Mouse (Mus musculus) fat pad, adult 2 months (tissue): ENCODE results near the gene Rrp1b.
"Not testable (repeated sequence)": the region's sequence is repeated elsewhere in the genome, so short reads cannot be mapped to it uniquely, and the experiment has no call there.

Experiments used
- DNase-seq: peaks from one replicate; pipeline ENCODE4 v3.0.0-alpha.2; 2011; ENCODE audit warnings: low read depth, low spot score; ENCODE audit errors: extremely low read depth

The Rrp1b gene

DNA sequence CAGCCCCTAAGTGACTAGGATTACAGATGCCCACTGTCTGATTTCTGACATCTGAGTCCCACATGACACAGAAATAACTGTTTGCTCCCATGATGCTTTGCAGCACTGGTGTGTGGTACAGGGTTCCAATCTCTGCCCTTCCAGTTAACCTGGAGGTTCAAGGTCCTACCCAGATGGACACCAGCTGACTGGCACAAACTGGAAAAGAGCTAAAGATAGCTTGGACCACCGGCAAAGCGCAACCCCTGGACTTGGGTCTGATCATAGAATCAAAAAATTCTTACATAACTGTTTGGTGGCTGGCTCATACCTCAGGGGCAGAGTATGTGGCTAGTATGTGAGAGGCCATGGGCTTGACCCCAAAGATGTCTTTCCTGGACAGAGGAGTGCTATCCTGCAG, 47.5 kb downstream of the Rrp1b start:
- DNase-seq = no peak

DNA sequence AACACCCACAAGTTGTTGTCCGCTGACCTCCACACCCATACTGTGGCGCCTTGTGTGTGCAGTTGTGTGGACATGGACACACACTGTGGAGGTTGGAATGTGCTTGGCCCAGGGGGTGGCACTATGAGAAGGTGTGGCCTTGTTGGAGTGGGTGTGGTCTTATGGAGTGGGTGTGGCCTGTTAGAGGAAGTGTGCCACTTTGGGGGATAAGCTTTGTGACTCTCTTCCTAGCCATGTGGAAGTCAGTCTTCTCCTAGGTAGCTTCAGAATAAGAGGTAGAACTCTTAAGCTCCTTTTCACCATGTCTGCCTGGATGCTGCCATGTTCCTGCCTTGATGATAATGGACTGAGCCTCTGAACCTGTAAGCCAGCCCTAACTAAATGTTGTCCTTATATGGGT, 51.2 kb downstream of the Rrp1b start:
- DNase-seq = no peak

DNA sequence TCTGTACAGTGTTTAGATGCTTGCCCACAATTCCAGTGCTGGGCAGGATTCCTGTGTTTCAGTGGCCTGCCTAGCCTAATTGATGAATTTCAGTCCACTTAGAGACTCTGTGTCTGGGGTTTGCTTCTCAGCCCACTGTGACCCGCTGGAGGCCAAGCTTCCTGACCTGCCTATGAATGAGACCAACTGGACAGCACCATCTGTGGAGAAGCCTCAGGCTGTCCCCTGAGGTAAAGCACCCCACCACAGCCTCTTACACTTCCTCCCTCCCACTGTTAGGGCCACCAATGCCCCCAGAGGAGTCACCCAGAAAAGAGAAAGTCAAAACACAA, 55.1 kb downstream of the Rrp1b start:
- no peak for DNase-seq

DNA sequence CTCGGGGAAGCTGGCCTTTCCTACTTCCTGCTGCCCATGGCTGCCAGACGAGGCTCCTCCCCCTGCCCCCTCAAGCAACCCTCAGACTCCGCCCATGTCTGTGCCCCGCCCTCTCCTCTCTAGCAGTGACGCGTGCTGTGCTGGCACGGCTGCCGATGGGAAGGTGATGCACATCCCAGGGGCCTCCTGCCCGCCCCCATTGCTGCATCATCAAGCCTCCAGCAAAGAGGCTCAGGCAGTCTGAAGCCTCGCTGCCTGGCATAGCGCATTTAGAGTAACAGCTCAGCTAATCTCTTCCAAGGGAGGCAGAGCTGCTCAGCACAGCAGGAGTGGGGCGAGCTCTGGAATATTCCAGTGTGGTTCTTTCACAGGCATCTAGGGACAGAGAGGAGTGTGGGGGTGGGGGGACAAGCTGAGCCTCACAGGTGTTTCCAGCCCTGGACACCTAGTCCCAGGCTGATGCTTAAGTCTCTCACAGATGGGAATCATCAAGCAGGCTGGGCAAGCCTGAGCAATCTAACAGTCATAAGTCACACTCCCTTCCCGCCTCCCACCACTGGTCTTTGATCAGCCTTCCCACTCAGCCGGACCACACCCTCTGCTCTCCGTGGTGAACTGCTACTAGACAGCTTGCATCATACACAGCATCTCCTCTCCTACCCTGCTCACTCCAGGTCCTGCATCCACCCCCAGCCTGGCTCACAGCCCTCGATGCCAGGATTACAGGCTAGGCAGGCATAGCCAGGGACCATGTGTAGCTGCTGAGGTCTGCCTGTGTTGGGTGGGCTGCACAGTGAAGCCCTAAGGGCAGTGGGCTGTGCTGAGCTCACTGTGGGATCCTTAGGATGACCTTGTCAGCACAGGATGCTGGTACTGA, 55.7 kb downstream of the Rrp1b start:
- DNase-seq = not testable (repeated sequence)

DNA sequence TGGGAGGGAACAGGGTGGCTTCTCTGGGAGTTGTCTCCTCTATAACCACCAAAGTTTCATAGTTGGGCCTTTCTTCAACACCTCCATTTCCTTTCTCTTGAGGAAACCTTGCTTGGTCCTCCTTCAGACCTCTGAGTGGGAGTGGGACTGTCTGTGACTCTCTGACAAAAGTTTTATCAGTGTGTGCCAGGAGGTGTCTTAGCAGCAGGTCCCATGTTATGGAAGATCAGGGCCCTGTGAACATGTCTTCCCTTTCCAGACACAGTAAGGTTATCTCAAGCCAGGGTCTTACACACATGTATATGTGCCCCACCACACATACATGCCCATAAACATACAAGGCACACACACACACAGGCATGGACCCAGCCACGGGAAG, 56.3 kb downstream of the Rrp1b start:
- no peak for DNase-seq

DNA sequence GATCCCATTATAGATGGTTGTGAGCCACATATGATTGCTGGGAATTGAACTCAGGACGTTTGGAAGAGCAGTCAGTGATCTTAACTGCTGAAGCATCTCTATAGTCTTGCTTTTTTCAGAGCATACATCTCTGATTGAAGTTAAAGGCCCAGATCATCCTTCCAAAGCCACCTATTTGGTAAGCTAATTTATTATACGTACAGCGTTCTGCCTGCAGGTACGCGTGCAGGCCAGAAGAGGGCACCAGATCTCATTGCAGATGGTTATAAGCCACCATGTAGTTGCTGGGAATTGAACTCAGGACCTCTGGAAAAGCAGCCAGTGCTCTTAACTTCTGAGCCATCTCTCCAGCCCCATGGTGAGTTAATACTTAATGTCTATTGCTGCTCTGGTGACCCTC, 57.0 kb downstream of the Rrp1b start:
- no peak for DNase-seq

DNA sequence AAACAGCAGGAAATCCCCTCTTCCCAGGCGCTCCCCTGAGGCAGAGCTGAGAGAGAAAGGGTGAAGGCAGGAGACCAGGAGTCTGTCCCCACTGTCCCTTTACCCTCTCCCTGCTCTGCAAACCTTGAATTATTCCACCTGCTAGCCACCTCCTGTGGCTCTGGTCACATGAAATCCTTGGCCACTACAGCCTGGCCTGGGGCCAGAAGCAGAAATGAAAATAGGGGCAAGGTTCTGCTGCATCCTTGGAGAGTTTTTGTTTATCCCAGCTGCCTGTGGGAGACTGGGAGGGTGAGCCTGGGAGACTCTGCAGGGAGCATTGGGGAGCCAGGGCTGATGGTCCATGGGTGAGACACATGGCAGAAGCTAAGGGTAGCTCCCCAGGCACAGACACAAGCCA, 61.8 kb downstream of the Rrp1b start:
- no peak for DNase-seq

DNA sequence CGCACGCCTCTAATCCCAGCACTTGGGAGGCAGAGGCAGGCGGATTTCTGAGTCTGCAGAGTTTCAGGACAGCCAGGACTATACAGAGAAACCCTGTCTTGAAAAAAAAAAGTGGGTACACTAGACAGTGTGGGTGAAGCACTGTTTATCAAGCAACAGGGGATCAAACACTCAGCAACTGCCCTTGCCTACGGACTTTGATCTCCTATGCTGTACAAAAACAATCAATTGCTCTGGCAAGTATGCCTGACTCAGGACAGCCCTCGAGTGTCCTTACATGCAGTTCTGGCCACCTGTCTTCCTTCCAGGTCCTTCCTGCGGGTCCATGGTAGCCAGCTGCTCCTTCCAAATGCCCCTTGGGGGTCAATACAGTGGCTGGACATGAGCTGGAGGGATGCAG, 63.0 kb downstream of the Rrp1b start:
- not testable (repeated sequence) for DNase-seq

DNA sequence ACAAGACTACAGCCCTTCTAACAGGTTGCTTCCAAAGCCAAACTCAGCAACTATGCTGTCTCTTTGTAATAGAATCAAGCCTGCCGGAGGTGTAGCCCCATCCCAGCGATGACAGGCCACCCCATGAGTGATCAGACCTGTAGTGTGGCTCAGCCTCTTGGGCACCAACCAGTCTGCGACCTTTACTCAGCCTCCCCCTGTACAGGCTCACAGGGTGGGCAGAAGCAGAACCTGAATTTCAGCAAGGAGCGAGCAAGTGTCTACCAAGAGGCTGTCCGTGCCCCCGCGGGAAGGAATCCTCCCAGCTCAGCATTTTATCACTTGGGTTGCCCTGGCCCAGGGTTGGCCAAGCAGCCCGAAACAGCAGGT, 63.7 kb downstream of the Rrp1b start:
- no peak for DNase-seq

DNA sequence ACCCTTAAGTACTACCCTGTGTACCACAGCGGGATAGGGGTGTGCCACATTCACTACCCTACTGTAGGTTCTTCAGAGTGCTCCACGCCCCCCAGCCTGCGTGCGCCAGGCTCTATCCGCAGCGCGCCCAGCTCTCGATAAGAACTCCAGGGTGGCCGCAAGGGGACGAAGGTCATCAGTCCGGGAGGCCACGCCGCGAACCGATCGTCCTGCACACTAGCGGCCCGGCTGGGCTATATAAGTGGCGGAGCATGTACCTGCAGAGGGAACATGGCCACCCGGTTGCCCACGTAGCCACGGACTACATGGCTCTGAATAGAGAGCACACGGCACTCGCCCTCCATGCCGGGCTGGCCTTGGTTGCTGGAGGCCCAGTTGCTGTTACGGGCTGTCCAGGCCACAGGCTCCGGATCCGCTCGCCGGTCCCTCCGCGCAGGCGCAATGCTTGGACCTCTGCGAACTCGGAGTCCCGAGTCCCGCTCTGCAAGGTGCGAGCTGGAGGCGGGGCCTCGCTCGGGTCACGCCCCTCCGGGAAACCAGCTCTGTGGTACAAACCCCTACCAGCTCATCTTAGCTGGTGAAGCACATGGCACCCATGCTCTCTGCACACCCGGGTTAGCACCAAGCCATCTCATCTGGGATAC, 64.2 kb downstream of the Rrp1b start:
- no peak for DNase-seq

DNA sequence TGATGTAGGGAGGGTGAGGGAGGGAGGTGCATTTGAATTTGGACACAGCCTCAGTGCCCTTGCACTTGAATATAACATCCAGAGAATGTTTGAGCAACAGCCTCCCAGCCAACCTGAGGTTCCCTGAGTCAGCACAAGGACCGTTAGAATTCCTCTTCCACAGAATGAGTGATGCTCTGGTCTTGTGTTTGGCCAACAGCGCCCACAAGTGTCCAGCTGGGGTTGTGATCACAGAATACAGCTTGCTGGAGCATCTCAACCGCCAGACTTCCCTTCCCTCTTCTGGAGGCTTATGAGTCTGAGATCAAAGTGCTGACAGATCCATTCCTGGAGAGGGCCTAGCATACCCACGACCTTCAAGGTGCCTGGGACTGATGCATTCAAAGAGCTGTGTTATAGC, 67.2 kb downstream of the Rrp1b start:
- no peak for DNase-seq

DNA sequence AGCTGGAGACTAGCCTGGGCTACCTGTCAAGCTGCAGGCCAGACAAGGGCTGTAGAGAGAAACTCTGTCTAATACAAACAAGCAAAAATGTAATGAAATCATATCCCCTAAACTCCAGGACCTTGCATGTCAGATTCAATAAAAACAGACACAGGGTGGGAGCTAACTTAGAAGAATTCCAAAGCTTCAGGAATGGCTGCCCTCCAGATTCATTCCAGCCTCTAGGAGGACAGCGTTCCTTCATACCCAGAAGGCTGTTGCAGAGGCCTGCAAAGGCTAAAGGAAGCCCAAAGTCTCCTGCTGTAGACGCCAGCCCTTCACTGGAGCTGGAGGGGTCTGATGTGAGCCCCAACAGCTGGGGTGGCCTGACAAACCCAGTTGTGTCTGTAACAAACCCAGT, 70.5 kb downstream of the Rrp1b start:
- no peak for DNase-seq

DNA sequence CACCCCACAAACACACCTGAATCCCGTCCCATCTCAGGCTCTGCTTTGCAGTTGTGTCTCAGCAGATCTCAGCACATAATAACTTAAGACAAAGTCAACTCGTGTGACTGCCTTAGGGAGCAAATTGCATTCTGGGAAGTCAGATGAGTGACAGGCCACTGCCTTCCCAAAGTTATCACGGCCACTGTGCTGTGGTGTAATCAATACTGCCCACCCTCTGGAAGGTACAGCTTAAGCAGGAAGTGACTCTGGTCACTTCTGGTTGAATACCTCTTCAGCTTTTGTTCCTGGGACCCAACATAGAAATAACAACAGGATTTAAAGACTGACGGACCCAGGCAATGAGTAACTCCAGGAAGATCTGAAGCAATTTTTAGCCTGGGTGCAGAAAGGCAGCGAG, 72.0 kb downstream of the Rrp1b start:
- DNase-seq = no peak

DNA sequence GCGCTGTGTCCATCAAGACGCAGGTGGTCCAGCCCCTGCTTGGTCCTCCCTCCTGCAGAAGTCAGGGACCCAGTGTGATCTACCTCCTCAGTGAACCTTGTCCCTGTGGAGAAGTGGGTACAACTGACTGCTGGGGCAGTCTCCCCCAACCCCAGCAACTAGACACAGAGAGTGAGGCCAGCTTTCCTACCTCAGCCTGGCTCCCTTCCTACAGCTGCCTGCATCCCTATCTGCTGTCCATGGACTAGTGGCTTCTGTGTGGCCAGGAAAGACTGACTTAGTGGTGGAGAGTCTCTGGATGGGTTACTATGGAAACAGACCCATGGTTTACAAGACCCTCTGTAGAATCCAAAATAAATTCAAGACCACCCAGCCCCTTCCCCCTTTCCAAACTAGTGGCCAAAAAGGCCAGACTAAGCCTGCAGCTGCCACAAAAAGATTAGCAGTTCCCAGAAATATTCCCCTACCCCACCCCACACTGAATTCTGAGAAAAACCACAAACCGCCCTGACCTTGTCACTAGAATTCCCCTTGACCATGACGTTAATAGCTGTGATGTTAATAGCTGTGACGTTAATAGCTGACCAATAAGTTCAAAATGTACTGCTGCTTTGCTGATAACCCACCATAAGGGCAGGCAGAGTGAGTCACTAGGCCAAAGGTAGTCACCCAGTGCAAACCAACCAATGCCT, 72.6 kb downstream of the Rrp1b start:
- not testable (repeated sequence) for DNase-seq

DNA sequence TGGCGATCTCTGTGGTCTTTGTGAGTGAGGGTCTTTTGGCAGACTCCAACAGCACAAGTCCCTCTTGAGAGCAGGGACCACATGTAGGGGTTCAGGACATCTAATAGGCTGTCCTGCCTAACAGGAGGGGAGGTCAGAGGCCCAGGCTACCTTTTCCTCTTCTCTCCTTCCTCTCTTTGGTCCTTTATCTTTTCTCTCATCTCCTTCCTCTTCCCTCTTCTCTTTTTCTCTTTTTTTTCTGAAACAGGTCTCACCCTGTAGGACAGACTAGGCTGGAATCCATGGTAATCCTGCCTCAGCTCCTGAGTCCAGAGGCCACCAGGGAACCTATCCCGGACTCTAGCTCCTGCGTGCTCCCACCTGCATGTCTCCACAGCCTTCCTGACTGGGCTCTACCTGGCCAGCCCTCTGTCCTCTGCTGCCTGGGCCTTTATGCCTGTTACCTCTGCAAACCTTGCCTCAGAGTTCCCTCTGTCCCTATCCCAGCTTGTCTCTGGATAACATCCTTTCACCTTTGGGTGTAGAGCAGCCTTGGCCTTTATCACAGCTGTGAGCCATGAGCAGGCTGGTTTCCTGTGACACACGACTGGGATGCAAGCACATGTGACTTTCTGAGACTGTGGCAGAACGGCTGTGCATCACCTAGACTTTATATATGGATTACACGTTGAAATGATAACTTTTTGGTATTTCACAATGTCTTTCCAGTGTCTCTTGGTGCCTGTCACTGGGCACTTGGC, 73.5 kb downstream of the Rrp1b start:
- DNase-seq = no peak

DNA sequence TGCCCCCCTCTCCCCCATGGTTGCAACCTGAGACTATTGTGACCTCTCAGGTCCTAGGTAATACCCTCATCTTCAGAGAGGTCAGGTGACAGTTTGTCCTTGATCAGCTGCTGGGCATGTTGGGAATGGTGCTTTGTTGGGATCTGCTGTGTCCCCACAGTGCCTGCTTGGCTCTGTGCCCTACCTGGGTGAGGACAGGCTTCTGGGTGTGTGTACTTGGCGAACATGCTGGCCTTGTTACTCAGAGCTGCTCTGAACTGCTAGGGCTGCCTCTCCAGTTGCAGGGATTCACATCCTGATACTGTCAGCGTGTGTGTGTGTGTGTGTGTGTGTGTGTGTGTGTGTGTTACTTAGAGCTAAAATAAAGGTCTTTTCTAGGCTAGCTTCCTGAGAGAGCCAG, 74.5 kb downstream of the Rrp1b start:
- DNase-seq = no peak

DNA sequence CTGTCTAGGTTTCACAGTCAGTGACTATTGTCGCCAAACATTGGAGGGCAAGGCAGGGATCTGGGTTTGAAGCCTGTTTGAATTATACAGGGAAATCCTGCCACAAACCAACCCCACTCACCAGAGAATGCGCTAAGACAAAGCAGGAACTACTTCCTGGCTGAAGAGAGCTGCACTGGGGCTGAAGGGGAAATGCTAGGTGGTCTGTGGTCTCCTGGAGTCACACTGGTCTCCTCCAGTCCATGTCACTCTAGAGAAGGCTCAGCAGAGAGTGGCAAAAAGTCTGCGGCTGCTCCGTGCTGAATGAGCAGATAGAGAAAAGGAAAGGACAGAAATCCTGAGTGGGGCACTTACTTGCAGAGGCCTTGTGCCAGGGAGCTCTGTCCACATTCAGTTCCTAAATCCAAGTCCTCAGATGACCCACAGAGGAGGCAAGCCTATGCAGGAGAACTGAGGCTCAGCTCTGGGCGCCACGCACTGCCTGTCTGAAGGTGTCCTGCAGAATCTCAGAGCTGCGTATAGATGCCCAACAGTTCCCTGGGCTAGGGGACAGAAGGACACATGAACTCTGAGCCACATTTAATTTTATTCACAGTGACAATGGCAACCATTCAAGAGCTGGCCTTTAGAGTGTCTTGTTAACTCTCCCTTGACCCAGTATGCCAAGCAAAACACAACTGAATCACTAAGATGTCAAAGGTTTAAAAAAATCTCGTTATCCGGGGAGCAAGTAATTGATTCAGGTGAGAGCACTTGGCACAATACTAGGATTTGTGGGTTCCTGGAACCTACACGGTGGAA, 75.3 kb downstream of the Rrp1b start:
- no peak for DNase-seq
